Mouse (Mus musculus) small intestine, adult 2 months (tissue): Measurements from ENCODE around the gene Gm28539.

Experiments
- CTCF ChIP-seq: fragments of 200-500 bp; IDR thresholded peaks from 2 replicates; pipeline ENCODE4 v1.5.1; 2012; ENCODE audit warnings: low read depth, mild to moderate bottlenecking, control low read depth, inconsistent platforms, low read length, moderate library complexity, mixed read lengths; ENCODE audit not compliant: insufficient replicate concordance, insufficient read length; ENCODE audit errors: extremely low read depth
- POLR2A ChIP-seq: fragments of 200-500 bp; IDR thresholded peaks from 2 replicates; pipeline ENCODE4 v1.6.1; 2012; ENCODE audit warnings: low read depth, mild to moderate bottlenecking, control low read depth, inconsistent platforms, low read length, moderate library complexity

- no peak for TF ChIP-seq CTCF
- no peak for TF ChIP-seq POLR2A
Observed at GRCm38 (mm10) chr16:18916064-18916463, 79.7 kb downstream of the Gm28539 start.
